Mouse (Mus musculus) layer of hippocampus, adult 8-10 months (tissue): Measurements from ENCODE around the gene Ubash3b. TPM values are rescaled to one million over a fixed set of nuclear protein-coding genes. Genes with fewer than 3 reads are reported as not detected.

Experiments used
- DNase-seq, 2 experiments: peaks; one replicate each; pipeline ENCODE4 v3.0.0; 2022; ENCODE audit warnings: low spot score in 2 of 2
- total RNA-seq, 4 experiments: library from RNA; stranded (reverse); gene quantifications; 2 replicates each; pipeline ENCODE4 v1.2.4; 2022

Gene Ubash3b
- total RNA-seq, 4 experiments from 2014 or later = 26.1 to 30.8 (median 29.7) TPM

- peak in 1 of 2 experiments; percentile 32 for DNase-seq
Observed at GRCm38 (mm10) chr9:41011512-41012436, 149.7 kb downstream of the Ubash3b start.

- DNase-seq = no peak
Observed at GRCm38 (mm10) chr9:41007785-41008184, 153.7 kb downstream of the Ubash3b start.

GRCm38 (mm10) chr9:41004415-41004814 is 157.1 kb downstream of the Ubash3b start, which contains the start of gene Crtam:
TSS of gene Crtam (minus strand) at chr9:41004628.
- no peak for DNase-seq

GRCm38 (mm10) chr9:40997116-40997779 is 164.2 kb downstream of the Ubash3b start:
- DNase-seq = no peak

- DNase-seq = no peak
Observed at GRCm38 (mm10) chr9:40994075-40994474, 167.4 kb downstream of the Ubash3b start.

- DNase-seq = no peak
Observed at GRCm38 (mm10) chr9:40991511-40991910, 170.0 kb downstream of the Ubash3b start.

GRCm38 (mm10) chr9:40989940-40990588 is 171.4 kb downstream of the Ubash3b start:
- peak; percentile 52 to 68 for DNase-seq

- DNase-seq = no peak
Observed at GRCm38 (mm10) chr9:40984313-40984712, 177.2 kb downstream of the Ubash3b start.

GRCm38 (mm10) chr9:40983758-40984157 is 177.7 kb downstream of the Ubash3b start:
- DNase-seq = no peak

- peak in 1 of 2 experiments; percentile 18 for DNase-seq
Observed at GRCm38 (mm10) chr9:40982480-40982879, 179.0 kb downstream of the Ubash3b start.

GRCm38 (mm10) chr9:40974042-40974801 is 187.3 kb downstream of the Ubash3b start:
- no peak for DNase-seq

- DNase-seq = no peak
Observed at GRCm38 (mm10) chr9:40964418-40964714, 197.1 kb downstream of the Ubash3b start.

- DNase-seq = no peak
Observed at GRCm38 (mm10) chr9:40963586-40964417, 197.7 kb downstream of the Ubash3b start, which contains the start of gene Jhy. TSS of gene Jhy (minus strand) at chr9:40964118.

- DNase-seq = no peak
Observed at GRCm38 (mm10) chr9:40961401-40961800, 200.1 kb downstream of the Ubash3b start.

Other genes with a start within 250 kb of the Ubash3b start
- under 1 TPM; 0.27 to 0.60 (median 0.41) TPM for gene Jhy, start 197.6 kb downstream of the Ubash3b start, total RNA-seq
- gene Crtam, start 157.1 kb downstream of the Ubash3b start, total RNA-seq = not detected